In genomic region chr1:40311123-40311522, GRCm38 (mm10) we compare ENCODE assay signal across 32 mouse cellular contexts. TPM values are rescaled to one million over a fixed set of nuclear protein-coding genes. Genes with fewer than 3 reads are reported as not detected.
A peak's percentile ranks its signal among the peaks of the same experiment; 100 is the strongest.
DNase-seq lines count a peak whose midpoint lies in the region; ATAC-seq lines count a peak whose summit lies in the region.
"Had no signal": no experiment of that assay in that cellular context is flagged by ENCODE, and none has a peak within 500 bp of the region (broad histone marks: within the 10 kb centered on the region; RNA-seq: fewer than 3 reads in every experiment).

No protein-coding gene starts in this region.

- no peaks in the 10 kb centered on the region for H3K9me3 ChIP-seq in liver, embryonic 16.5 days (replicated peaks; ENCODE audit: control insufficient read depth, low read length)
- H3K9me3 ChIP-seq: embryonic facial prominence, embryonic 12.5 days; forebrain, embryonic 10.5 days; G1E; heart, embryonic 15.5 days; hindbrain, embryonic 13.5 days; liver, embryonic 13.5 days; midbrain, embryonic 15.5 days; stomach, embryonic 15.5 days had no signal

- no peaks in the 10 kb centered on the region for H3K4me1 ChIP-seq in liver, embryonic 16.5 days (ENCODE audit: control insufficient read depth, low read depth, low read length)
- H3K4me1 ChIP-seq: forebrain, embryonic 10.5 days; heart, embryonic 15.5 days; hindbrain, embryonic 13.5 days; liver, embryonic 13.5 days; midbrain, embryonic 15.5 days; stomach, embryonic 15.5 days had no signal

- H3K9ac ChIP-seq in liver, embryonic 16.5 days (ENCODE audit: low read depth, low read length): no peak overlapping the region
- H3K9ac ChIP-seq: embryonic facial prominence, embryonic 12.5 days; heart, embryonic 15.5 days; hindbrain, embryonic 13.5 days; liver, embryonic 13.5 days; midbrain, embryonic 15.5 days; stomach, embryonic 15.5 days had no signal

- 0 out of 2 replicates have a peak, but pooled peaks cover 2% of the 10 kb centered on the region for H3K36me3 ChIP-seq in liver, embryonic 16.5 days (ENCODE audit: control insufficient read depth, insufficient read depth)
- H3K36me3 ChIP-seq: embryonic facial prominence, embryonic 12.5 days; forebrain, embryonic 10.5 days; G1E; hindbrain, embryonic 13.5 days; midbrain, embryonic 15.5 days; stomach, embryonic 15.5 days had no signal

- H3K27me3 ChIP-seq in liver, embryonic 16.5 days (ENCODE audit: control insufficient read depth, insufficient read depth, low read depth, low read length): no peaks in the 10 kb centered on the region
- H3K27me3 ChIP-seq: embryonic facial prominence, embryonic 12.5 days; heart, embryonic 15.5 days; hindbrain, embryonic 13.5 days; liver, embryonic 13.5 days; midbrain, embryonic 15.5 days; Patski; stomach, embryonic 15.5 days had no signal

- no peak overlapping the region for H3K4me3 ChIP-seq in liver, embryonic 16.5 days (ENCODE audit: low read depth, low read length)
- H3K4me3 ChIP-seq: embryonic facial prominence, embryonic 12.5 days; forebrain, embryonic 10.5 days; heart, embryonic 15.5 days; hindbrain, embryonic 13.5 days; liver, embryonic 13.5 days; midbrain, embryonic 15.5 days; stomach, embryonic 15.5 days had no signal

- DNase-seq in adrenal gland, postnatal 36 days: peak; percentile 8 to 25
- no peak for DNase-seq in adrenal gland, adult 2 months
- no peak for DNase-seq in liver
- peak; percentile 18 for DNase-seq in lung, postnatal 14 days
- no peak for DNase-seq in lung, postnatal 25 days (ENCODE audit: low spot score)
- no peak for DNase-seq in layer of hippocampus, postnatal 36 days
- no peak for DNase-seq in layer of hippocampus, postnatal 14 days (ENCODE audit: low spot score in 2 of 2)
- DNase-seq: adrenal gland, postnatal 14 days; cerebellum, adult 11-12 months; cerebellum, adult 9-11 months; embryo, embryonic 11 days; heart, postnatal 4 days; kidney, adult 8-10 months; kidney, postnatal 4 days; liver, embryonic 13.5 days; lung, postnatal 36 days; right cerebral cortex, postnatal 25 days; thymus, adult 18-20 months; thymus, postnatal 36 days had no signal

- 71% methylated on average over 3 of the region's 3 CpGs for WGBS in liver, embryonic 16.5 days (ENCODE audit: insufficient replicate concordance)

- no peak overlapping the region for H3K4me2 ChIP-seq in liver, embryonic 16.5 days (ENCODE audit: low read depth, low read length)
- H3K4me2 ChIP-seq: embryonic facial prominence, embryonic 12.5 days; heart, embryonic 15.5 days; hindbrain, embryonic 13.5 days; liver, embryonic 13.5 days; midbrain, embryonic 15.5 days; stomach, embryonic 15.5 days had no signal

- ATAC-seq in liver, embryonic 16.5 days (ENCODE audit: low read depth): 0 out of 2 replicates have a peak, but pooled peaks have one; percentile 13
- ATAC-seq: forebrain, embryonic 16.5 days; intestine, embryonic 16.5 days; midbrain, embryonic 15.5 days; Patski had no signal

- H3K27ac ChIP-seq in liver, embryonic 16.5 days (ENCODE audit: low read length): no peak overlapping the region
- H3K27ac ChIP-seq: embryonic facial prominence, embryonic 12.5 days; forebrain, embryonic 10.5 days; heart, embryonic 15.5 days; hindbrain, embryonic 13.5 days; kidney, postnatal 0 days; liver, embryonic 13.5 days; midbrain, embryonic 15.5 days; stomach, embryonic 15.5 days had no signal

RNA-seq across cellular contexts. Expression of gene Il1rl2, which starts 13.3 kb away (rescaled TPM):
- total RNA-seq in adrenal gland, postnatal 36 days (2021): 1 to 10 TPM; 1.6 to 2.2 TPM
- total RNA-seq in adrenal gland, adult 2 months (2021): 1 to 10 TPM in 1 of 2 experiments, under 1 TPM in 1; 0.86 to 2.6 TPM
- 0.29 and 0.35 TPM in 2 replicates for polyA plus RNA-seq in adrenal gland, adult 2 months (2012; rRNA removed)
- 1.2 and 1.5 TPM in 2 replicates for polyA plus RNA-seq in liver, embryonic 16.5 days (2015; fragmentation: Nextera tagmentation; extraction: Ambion mirVana)
- under 1 TPM; 0.42 to 0.61 TPM for total RNA-seq in layer of hippocampus, postnatal 36 days (2021)
- total RNA-seq in layer of hippocampus, postnatal 14 days (2021): under 1 TPM; 0.55 to 0.99 TPM
- polyA plus RNA-seq: C2C12, Patski had no signal

Comparison
In these comparisons a context has a peak if more than half of its experiments do, and no peak if none do; other contexts are left out.
1. DNase-seq: peak in adrenal gland, postnatal 36 days (2 of 2) and lung, postnatal 14 days (single experiment); none in adrenal gland, adult 2 months (single experiment), liver (single experiment), lung, postnatal 25 days (single experiment), layer of hippocampus, postnatal 36 days (0 of 2) and layer of hippocampus, postnatal 14 days (0 of 2).